Mouse (Mus musculus) forebrain, embryonic 14.5 days (tissue): ENCODE results near the gene Spag7. TPM values are rescaled to one million over a fixed set of nuclear protein-coding genes. Genes with fewer than 3 reads are reported as not detected.

Experiments used
- ATAC-seq: fragments of 200-750 bp; cut with Nextera tagmentation; 2 replicates; pipeline ENCODE4 v1.8.0; 2017; ENCODE audit warnings: mild to moderate bottlenecking, moderate library complexity
- DNase-seq: peaks from one replicate; pipeline ENCODE4 v3.0.0-alpha.2; 2015; ENCODE audit warnings: low spot score
- H3K27ac ChIP-seq: fragments of 300-500 bp; sonication (generic); 2 replicates; pipeline ENCODE4 v1.5.1; 2014; ENCODE audit warnings: low read depth, mild to moderate bottlenecking, control low read depth, low read length, moderate library complexity
- H3K27me3 ChIP-seq: fragments of 300-500 bp; sonication (generic); replicated peaks from 2 replicates; pipeline ENCODE4 v1.6.1; 2014; ENCODE audit warnings: low read length, control low read depth, mixed read lengths; ENCODE audit not compliant: control insufficient read depth, insufficient read depth
- H3K36me3 ChIP-seq: fragments of 300-500 bp; sonication (generic); 2 replicates; pipeline ENCODE4 v1.6.1; 2014; ENCODE audit warnings: low read length, control low read depth; ENCODE audit not compliant: control insufficient read depth, insufficient read depth
- H3K4me1 ChIP-seq: fragments of 300-500 bp; sonication (generic); 2 replicates; pipeline ENCODE4 v1.6.1; 2014; ENCODE audit warnings: antibody characterized with exemption, low read length, control low read depth; ENCODE audit not compliant: control insufficient read depth, insufficient read depth
- H3K4me2 ChIP-seq: fragments of 300-500 bp; sonication (generic); 2 replicates; pipeline ENCODE4 v1.6.1; 2014; ENCODE audit warnings: mild to moderate bottlenecking, control low read depth, low read length
- H3K4me3 ChIP-seq: fragments of 300-500 bp; sonication (generic); 2 replicates; pipeline ENCODE4 v1.5.1; 2014; ENCODE audit warnings: low read depth, low read length, control low read depth
- H3K9ac ChIP-seq: fragments of 300-500 bp; sonication (generic); 2 replicates; pipeline ENCODE4 v1.6.1; 2014; ENCODE audit warnings: mild to moderate bottlenecking, low read length, control low read depth, moderate library complexity
- H3K9me3 ChIP-seq: fragments of 300-500 bp; sonication (generic); replicated peaks from 2 replicates; pipeline ENCODE4 v1.6.1; 2016; ENCODE audit warnings: low read length, control low read depth, mixed read lengths; ENCODE audit not compliant: control insufficient read depth
- WGBS: fragments of 180-500 bp; shearing (Covaris S2); extraction: QIAGEN DNeasy Blood & Tissue Kit; methylation state at CpG from one replicate; pipeline ENCODE4 v1.1.7; 2014; 5-methylcytosine and 5-hydroxymethylcytosine counted together
- polyA plus RNA-seq: library from polyadenylated mRNA; unstranded; fragments of >200 nt; fragmentation: Nextera tagmentation; extraction: Ambion mirVana; gene quantifications from 2 replicates; pipeline ENCODE4 v1.2.1, GENCODE M21; 2014

The Spag7 gene
- polyA plus RNA-seq, 1 experiment from 2014 or later = 65.4 TPM

- Histone ChIP-seq H3K27me3 (no peaks in the 10 kb centered on the region), H3K27ac (no peak overlapping the region), H3K9me3 (no peaks in the 10 kb centered on the region), H3K4me1 (peaks cover 21% of the 10 kb centered on the region), H3K9ac (peak overlapping the region; percentile 88), H3K4me3 (peak overlapping the region; percentile 61), H3K36me3 (peaks cover 46% of the 10 kb centered on the region), H3K4me2 (peak overlapping the region; percentile 86)
- DNase-seq (no peak), ATAC-seq (no peak)
- WGBS = 89% methylated on average over 12 of the region's 12 CpGs
Observed at GRCm38 (mm10) chr11:70645461-70646258, 23.6 kb downstream of the Spag7 start.

GRCm38 (mm10) chr11:70644564-70645103, 24.6 kb downstream of the Spag7 start:
- H3K9me3 ChIP-seq = no peaks in the 10 kb centered on the region
- no peak for ATAC-seq

GRCm38 (mm10) chr11:70643051-70643450, 26.2 kb downstream of the Spag7 start:
- no peak overlapping the region for H3K4me3 ChIP-seq
- peaks cover 12% of the 10 kb centered on the region for H3K4me1 ChIP-seq
- H3K4me2 ChIP-seq = no peak overlapping the region
- no peaks in the 10 kb centered on the region for H3K9me3 ChIP-seq
- H3K27me3 ChIP-seq = no peaks in the 10 kb centered on the region
- DNase-seq = no peak
- H3K9ac ChIP-seq = no peak overlapping the region
- peaks cover 21% of the 10 kb centered on the region for H3K36me3 ChIP-seq
- WGBS = 94% methylated on average over 6 of the region's 6 CpGs
- no peak overlapping the region for H3K27ac ChIP-seq
- no peak for ATAC-seq

More at GRCm38 (mm10) chr11:70644564-70645103, 24.6 kb downstream of the Spag7 start:
- Histone ChIP-seq H3K36me3 (peaks cover 36% of the 10 kb centered on the region), H3K27ac (no peak overlapping the region), H3K4me3 (no peak overlapping the region), H3K4me2 (no peak overlapping the region), H3K27me3 (no peaks in the 10 kb centered on the region), H3K4me1 (peaks cover 21% of the 10 kb centered on the region), H3K9ac (no peak overlapping the region)
- WGBS = 94% methylated on average over 8 of the region's 8 CpGs
- no peak for DNase-seq

- 90% methylated on average over 7 of the region's 7 CpGs for WGBS
- ATAC-seq = no peak
Observed at GRCm38 (mm10) chr11:70641241-70641640, 28.0 kb downstream of the Spag7 start.

GRCm38 (mm10) chr11:70639976-70640375, 29.2 kb downstream of the Spag7 start:
- no peak overlapping the region for H3K9ac ChIP-seq
- H3K27me3 ChIP-seq = no peaks in the 10 kb centered on the region
- no peak for ATAC-seq
- no peak overlapping the region for H3K4me2 ChIP-seq
- peaks cover 15% of the 10 kb centered on the region for H3K36me3 ChIP-seq
- no peaks in the 10 kb centered on the region for H3K9me3 ChIP-seq
- H3K4me3 ChIP-seq = no peak overlapping the region
- DNase-seq = no peak
- WGBS = 88% methylated on average over 8 of the region's 8 CpGs
- no peak overlapping the region for H3K27ac ChIP-seq
- H3K4me1 ChIP-seq = no peaks in the 10 kb centered on the region

More at GRCm38 (mm10) chr11:70641241-70641640, 28.0 kb downstream of the Spag7 start:
- Histone ChIP-seq H3K4me2 (no peak overlapping the region), H3K4me3 (no peak overlapping the region), H3K27me3 (no peaks in the 10 kb centered on the region), H3K9me3 (no peaks in the 10 kb centered on the region), H3K4me1 (peaks cover 7% of the 10 kb centered on the region), H3K9ac (no peak overlapping the region), H3K27ac (no peak overlapping the region), H3K36me3 (peaks cover 21% of the 10 kb centered on the region)
- DNase-seq = no peak

- no peak within 1 kb of the TSS for H3K9ac ChIP-seq
- DNase-seq = no peak
- no peak within 1 kb of the TSS for H3K27ac ChIP-seq
- H3K9me3 ChIP-seq = no peaks in the 10 kb centered on the region
- no peak within 1 kb of the TSS for H3K4me3 ChIP-seq
- no peaks in the 10 kb centered on the region for H3K4me1 ChIP-seq
- H3K27me3 ChIP-seq = no peaks in the 10 kb centered on the region
- H3K4me2 ChIP-seq = no peak within 1 kb of the TSS
- WGBS = 49% methylated on average over 5 of the region's 5 CpGs
- ATAC-seq = no peak
- H3K36me3 ChIP-seq = peaks cover 7% of the 10 kb centered on the region; the same call in 1 of the 2 replicates
Observed at GRCm38 (mm10) chr11:70638714-70639278, 30.4 kb downstream of the Spag7 start, which contains the start of gene Gp1ba. Gene Gp1ba (plus strand): TSS chr11:70639122.

GRCm38 (mm10) chr11:70638293-70638692, 30.9 kb downstream of the Spag7 start:
- Histone ChIP-seq H3K36me3 (peaks cover 7% of the 10 kb centered on the region; the same call in 1 of the 2 replicates), H3K27me3 (no peaks in the 10 kb centered on the region), H3K9ac (no peak overlapping the region), H3K27ac (no peak overlapping the region), H3K9me3 (no peaks in the 10 kb centered on the region), H3K4me2 (no peak overlapping the region), H3K4me1 (no peaks in the 10 kb centered on the region), H3K4me3 (no peak overlapping the region)
- no peak for DNase-seq
- WGBS = 90% methylated on average over 1 of the region's 1 CpGs
- no peak for ATAC-seq

GRCm38 (mm10) chr11:70637764-70638163, 31.5 kb downstream of the Spag7 start:
- peaks cover 4% of the 10 kb centered on the region; the same call in 1 of the 2 replicates for H3K36me3 ChIP-seq
- WGBS = 100% methylated on average over 1 of the region's 1 CpGs
- no peak overlapping the region for H3K4me2 ChIP-seq
- no peak overlapping the region for H3K27ac ChIP-seq
- H3K4me1 ChIP-seq = no peaks in the 10 kb centered on the region
- ATAC-seq (no peak), DNase-seq (no peak)
- H3K9me3 ChIP-seq = no peaks in the 10 kb centered on the region
- no peak overlapping the region for H3K4me3 ChIP-seq
- H3K9ac ChIP-seq = no peak overlapping the region
- H3K27me3 ChIP-seq = no peaks in the 10 kb centered on the region

GRCm38 (mm10) chr11:70635601-70636000, 33.6 kb downstream of the Spag7 start:
- no peaks in the 10 kb centered on the region for H3K36me3 ChIP-seq
- H3K9me3 ChIP-seq = no peaks in the 10 kb centered on the region
- no peak for DNase-seq
- WGBS = 79% methylated on average over 4 of the region's 4 CpGs
- H3K4me1 ChIP-seq = no peaks in the 10 kb centered on the region
- no peaks in the 10 kb centered on the region for H3K27me3 ChIP-seq
- H3K9ac ChIP-seq = no peak overlapping the region
- no peak for ATAC-seq
- H3K4me2 ChIP-seq = no peak overlapping the region
- H3K4me3 ChIP-seq = no peak overlapping the region
- H3K27ac ChIP-seq = no peak overlapping the region
